Mouse (Mus musculus): ENCODE measurements around the gene Gm47959.
"Not testable (repeated sequence)": the region's sequence is repeated elsewhere in the genome, so short reads cannot be mapped to it uniquely, and the experiment has no call there.

Gene Gm47959

GRCm38 (mm10) chr1:83000306-83000705 is at the start of gene Gm47959:
Gene Gm47959 (plus strand): TSS chr1:83000548.
- DNase-seq (ENCODE audit: low spot score) = not testable (repeated sequence)

GRCm38 (mm10) chr1:82955913-82956312 is 44.4 kb upstream of the Gm47959 start, which contains the start of gene Gm7544:
Gene Gm7544 (minus strand): TSS chr1:82956013.
- not testable (repeated sequence) for DNase-seq (ENCODE audit: low spot score)

- DNase-seq (ENCODE audit: low spot score) = no peak
Measured at GRCm38 (mm10) chr1:82959870-82960385, 40.4 kb upstream of the Gm47959 start, which contains the start of gene Gm47955. Gene Gm47955 (plus strand): TSS chr1:82960286.

- no peak for DNase-seq (ENCODE audit: low spot score)
Measured at GRCm38 (mm10) chr1:82966413-82966812, 33.9 kb upstream of the Gm47959 start.

GRCm38 (mm10) chr1:82972046-82972445 is 28.3 kb upstream of the Gm47959 start:
- DNase-seq (ENCODE audit: low spot score) = no peak

GRCm38 (mm10) chr1:82973244-82973643 is 27.1 kb upstream of the Gm47959 start:
- no peak for DNase-seq (ENCODE audit: low spot score)

- DNase-seq (ENCODE audit: low spot score) = no peak
Measured at GRCm38 (mm10) chr1:82973901-82974300, 26.4 kb upstream of the Gm47959 start.

GRCm38 (mm10) chr1:82974342-82974741 is 26.0 kb upstream of the Gm47959 start:
- no peak for DNase-seq (ENCODE audit: low spot score)

- DNase-seq (ENCODE audit: low spot score) = no peak
Measured at GRCm38 (mm10) chr1:82975750-82976149, 24.6 kb upstream of the Gm47959 start.

GRCm38 (mm10) chr1:82977840-82978239 is 22.5 kb upstream of the Gm47959 start:
- DNase-seq (ENCODE audit: low spot score) = no peak

- DNase-seq (ENCODE audit: low spot score) = no peak
Measured at GRCm38 (mm10) chr1:82986738-82987137, 13.6 kb upstream of the Gm47959 start.

- peak; percentile 42 for DNase-seq (ENCODE audit: low spot score)
Measured at GRCm38 (mm10) chr1:82987530-82988198, 12.7 kb upstream of the Gm47959 start.

- no peak for DNase-seq (ENCODE audit: low spot score)
Measured at GRCm38 (mm10) chr1:82991062-82991461, 9.3 kb upstream of the Gm47959 start.

- DNase-seq (ENCODE audit: low spot score) = no peak
Measured at GRCm38 (mm10) chr1:82991596-82991995, 8.8 kb upstream of the Gm47959 start.

- no peak for DNase-seq (ENCODE audit: low spot score)
Measured at GRCm38 (mm10) chr1:82992093-82992492, 8.3 kb upstream of the Gm47959 start.

- DNase-seq (ENCODE audit: low spot score) = no peak
Measured at GRCm38 (mm10) chr1:82993947-82994346, 6.4 kb upstream of the Gm47959 start.

- DNase-seq (ENCODE audit: low spot score) = no peak
Measured at GRCm38 (mm10) chr1:83006218-83007179, 6.2 kb downstream of the Gm47959 start.

GRCm38 (mm10) chr1:83007471-83007870 is 7.1 kb downstream of the Gm47959 start:
- no peak for DNase-seq (ENCODE audit: low spot score)

- no peak for DNase-seq (ENCODE audit: low spot score)
Measured at GRCm38 (mm10) chr1:83014477-83014876, 14.1 kb downstream of the Gm47959 start.

GRCm38 (mm10) chr1:83015329-83015879 is 15.1 kb downstream of the Gm47959 start:
- no peak for DNase-seq (ENCODE audit: low spot score)

GRCm38 (mm10) chr1:83016556-83016955 is 16.2 kb downstream of the Gm47959 start:
- DNase-seq (ENCODE audit: low spot score) = no peak

GRCm38 (mm10) chr1:83031950-83032349 is 31.6 kb downstream of the Gm47959 start:
- no peak for DNase-seq (ENCODE audit: low spot score)

All from left cerebral cortex, adult 11 months (tissue).